Mouse (Mus musculus) WW6 (cell line): ENCODE measurements around the gene Cbfa2t3.

Experiments used
- DNase-seq: peaks from one replicate; pipeline ENCODE4 v3.0.0-alpha.2; 2013; ENCODE audit warnings: low read depth, low spot score

The Cbfa2t3 gene

DNA sequence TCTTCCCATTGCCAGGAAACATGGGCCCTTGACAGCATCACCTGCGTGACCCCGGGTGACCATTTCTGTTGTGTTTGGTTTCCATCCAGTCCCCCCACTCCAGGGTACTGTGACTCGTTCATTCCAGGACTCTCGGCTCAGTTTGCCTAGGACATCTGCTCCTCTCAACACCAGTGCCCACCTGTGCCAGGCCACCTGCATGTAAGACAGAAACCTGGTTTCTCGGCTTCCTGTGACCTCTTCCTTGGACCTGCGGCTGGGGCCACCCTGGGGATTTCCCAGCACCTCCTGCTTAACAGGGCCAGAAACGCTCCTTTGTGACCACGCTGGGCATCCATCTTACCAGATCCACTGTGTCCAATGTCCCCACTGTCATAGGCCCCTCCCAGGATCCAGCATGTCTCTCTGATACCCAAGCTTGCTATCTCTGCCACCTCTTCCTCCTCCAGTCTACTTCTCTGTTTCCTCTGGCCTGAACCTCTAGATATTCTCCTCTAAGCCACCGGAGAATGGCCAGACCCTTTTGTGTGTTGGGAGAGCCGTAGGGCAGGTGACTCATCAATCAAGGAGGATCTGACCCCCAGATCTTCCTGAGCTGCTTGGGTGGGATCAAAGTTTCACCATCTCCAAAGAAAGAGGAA, 19.1 kb upstream of the Cbfa2t3 start:
- DNase-seq, result no peak

DNA sequence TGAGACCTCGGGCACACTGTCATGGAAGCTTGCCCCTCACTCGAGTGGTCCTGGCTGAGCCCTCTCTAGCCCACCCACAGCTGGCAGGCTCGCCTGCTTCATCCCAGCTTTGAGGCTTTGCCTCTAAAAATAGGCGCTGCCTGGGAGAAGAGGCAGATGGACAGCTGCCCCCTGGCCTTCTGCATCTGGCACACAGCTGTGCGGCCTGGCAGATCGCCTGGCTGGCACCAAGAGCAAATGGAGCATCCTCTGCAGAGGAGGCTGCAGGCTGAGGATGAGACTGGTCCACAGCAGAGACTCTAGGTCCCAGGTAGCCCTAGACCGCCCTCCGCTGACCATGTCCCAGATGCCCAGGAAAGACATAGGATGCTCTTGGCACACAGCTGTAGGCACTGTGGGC, 17.7 kb upstream of the Cbfa2t3 start:
- no peak for DNase-seq

DNA sequence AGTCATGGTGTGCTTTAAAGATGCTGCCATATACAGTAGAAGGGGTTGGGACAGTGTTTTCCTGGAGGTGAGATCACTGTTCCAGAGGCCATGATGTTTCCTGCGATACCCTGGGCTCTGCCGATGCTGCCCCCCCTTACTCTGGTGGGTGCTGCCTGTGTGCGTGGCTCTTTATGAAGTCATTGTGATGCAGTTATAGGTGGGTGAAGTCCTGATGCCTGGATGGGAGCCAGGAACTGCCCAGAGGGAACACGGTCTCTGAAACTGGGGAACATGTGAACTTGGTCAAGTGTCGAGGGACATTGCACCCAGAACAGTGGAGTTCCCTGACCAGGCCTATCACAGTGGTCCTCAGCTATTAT, 14.2 kb upstream of the Cbfa2t3 start:
- no peak for DNase-seq

DNA sequence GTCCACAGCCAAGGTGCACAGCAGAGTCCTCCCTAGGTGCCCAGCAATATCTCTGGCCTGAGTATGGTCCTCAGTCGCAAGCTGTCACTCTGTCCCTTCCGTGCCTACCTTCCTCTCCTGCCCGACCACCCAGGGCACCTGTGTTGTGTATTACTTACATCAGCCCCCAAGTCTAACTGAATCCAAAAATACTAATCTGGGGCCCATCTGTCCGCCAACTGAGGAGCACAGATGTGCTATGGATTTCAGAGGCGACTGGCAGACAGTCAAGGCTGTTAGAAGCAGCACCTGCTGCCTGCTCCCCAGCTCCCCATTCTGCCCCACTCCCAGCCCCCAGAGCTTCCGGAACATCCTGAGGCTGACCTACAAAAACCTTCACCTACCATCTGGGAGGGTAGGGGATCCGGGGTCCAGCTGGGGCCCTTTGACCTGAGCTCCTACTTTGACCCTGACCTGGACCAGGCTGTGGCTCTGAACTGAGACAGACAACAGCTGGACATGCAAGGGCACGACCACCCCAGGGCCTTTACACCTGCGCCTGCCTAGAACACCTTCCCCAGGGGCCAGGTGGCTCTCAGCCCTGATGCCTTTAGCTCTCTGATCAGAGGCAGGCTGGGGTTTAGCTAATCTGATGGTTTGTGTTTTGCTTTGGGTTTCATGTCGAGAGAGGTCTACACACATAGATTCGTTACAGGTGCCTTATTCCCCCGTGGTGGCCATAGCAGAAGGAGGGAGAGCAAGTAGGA, 13.7 kb upstream of the Cbfa2t3 start:
- no peak for DNase-seq

DNA sequence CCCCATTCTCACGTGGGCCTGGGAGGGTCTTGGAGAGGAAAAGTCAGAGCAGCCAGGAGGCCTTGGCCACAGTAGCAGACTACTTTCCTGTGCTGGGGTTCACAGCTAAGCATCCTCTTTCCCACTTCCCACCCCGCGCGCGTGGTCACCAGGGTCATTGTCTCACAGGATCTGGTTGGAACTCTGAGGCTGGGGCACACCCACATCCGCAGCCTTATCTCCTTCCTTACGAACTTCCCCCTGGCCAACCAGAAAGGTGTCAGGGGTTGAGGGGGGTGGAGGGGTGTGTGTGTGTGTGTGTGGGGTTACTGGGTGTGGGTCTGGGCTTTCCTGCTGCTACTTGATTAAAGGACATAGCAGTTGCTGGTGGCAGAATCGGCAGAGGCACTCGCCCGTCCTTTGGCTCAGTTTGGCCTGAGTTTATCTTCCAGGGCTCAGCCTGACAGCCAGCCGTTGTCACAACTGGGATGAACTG, 13.0 kb upstream of the Cbfa2t3 start:
- DNase-seq, result no peak

DNA sequence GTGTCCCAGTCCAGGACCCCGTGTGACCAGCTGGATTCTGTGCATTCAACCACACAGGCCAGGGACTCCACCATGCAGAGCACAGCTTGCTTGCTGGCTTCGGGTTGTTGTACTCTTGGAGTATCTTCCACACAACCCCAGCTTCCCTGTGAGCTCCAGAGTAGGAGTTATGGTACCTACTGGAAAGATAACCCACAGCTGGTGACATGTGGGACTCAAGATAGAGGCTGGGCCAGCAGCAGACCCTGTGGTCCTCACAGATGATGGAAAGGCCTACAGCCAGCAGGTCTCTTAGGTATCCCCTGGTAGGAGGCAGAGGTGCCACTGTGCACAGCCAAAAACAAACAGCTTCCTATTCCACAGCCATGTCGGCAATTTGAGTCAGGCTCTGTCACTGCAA, 12.6 kb upstream of the Cbfa2t3 start:
- DNase-seq, result no peak

DNA sequence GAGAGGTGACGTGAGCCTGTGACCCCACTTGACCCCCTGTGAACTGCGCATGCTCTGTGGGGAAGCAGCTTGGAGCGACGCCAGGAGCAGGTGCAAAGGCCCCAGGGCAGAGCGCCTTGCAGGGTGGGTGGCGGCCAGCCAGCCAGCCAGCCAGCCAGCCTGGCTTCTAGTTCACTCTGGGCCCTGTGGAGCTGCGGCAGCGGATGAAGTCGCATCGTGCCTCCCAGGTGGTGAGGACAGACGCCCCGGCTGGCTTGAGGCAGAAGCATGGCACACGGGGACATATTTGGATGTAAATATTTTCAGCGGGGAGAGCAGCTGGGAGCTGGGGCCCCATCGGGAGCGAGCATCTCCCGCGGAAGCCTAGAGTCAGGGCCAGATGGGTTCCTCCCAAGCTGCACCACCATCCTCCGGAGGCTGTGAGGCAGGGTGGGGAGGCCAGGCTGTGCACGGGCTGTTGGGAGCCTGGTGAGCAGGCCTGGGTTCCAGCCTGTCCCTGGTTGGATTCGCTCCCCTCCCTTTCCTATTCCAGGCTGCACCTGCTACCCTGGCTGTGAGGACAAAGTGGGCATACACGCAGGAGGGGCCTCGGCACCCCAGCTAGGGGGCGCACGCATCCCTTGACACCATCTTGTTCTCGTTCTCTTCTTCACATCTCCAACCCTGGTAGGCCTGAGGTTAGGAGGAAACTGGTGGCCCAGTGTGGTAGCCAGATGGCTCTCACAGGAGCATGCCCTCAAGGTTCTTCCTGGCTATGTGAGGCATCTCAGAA, 10.6 kb upstream of the Cbfa2t3 start:
- DNase-seq, result no peak

DNA sequence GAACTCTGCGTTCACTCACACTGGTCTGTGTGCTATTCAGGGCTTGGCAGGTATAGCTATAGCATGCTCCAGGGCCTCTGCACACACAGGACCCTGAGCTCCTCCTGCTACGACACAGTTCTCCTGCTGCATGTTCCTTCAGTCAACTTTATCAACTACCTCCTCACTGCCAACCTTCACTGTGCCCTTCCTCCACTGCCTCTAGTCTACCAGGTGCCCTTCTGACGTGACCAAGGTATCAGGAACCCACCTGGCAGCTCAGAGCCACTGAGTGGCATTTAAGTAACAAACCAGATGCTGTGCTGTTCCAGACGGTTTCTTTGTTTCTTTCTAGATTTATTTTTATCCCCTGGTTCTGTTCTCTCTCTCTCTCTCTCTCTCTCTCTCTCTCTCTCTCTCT, 8.3 kb upstream of the Cbfa2t3 start:
- no peak for DNase-seq

DNA sequence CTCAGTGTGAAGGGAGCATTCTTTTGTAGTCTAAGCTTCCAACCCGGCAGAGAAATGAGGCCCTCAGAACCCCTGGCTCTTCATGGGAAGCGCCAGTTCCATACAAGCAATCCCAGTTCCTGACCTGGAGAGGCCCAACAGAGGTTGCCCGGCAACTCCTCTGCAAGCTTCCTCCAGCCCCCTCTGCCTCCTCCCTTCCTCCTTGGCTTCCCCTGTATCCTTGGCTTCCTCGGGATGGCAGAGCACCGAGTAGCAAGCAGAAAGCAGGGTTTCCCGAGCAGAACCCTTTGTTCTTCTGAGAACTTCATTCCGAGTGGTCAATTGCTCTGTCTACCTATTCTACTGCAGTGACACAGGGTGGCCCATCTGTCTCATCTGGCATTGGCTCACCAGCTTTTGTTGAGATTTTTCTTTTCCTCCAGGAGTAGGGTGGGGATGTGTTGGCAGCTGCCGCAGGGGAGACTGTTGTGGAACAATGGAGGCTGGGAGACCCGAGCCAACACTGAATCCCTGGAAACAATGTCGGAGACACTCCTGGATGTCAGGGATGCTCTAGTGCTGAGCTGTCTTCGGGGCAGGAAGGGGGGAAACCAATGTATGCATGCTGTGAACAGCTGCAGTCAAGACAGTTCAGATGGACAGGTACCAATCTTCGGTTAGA, 7.1 kb upstream of the Cbfa2t3 start:
- DNase-seq, result no peak

DNA sequence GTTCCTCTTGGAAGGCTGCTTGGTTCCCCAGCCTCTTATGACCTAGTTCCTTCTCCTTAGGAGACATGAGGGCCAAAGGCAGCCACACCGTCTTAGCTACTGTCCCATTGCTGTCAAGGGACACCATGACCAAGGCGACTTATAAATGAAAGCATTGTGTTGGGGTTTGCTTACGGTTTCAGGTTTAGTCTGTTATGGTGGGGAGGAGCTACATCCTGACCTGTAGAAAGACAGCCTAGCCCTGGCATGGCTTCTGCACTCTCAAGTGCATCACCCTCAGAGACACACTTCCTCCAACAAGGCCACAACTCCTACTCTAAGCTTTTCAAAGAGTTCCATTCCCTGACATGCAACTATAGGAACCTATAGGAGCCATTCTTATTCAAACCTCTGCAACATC, 5.7 kb upstream of the Cbfa2t3 start:
- DNase-seq, result no peak

DNA sequence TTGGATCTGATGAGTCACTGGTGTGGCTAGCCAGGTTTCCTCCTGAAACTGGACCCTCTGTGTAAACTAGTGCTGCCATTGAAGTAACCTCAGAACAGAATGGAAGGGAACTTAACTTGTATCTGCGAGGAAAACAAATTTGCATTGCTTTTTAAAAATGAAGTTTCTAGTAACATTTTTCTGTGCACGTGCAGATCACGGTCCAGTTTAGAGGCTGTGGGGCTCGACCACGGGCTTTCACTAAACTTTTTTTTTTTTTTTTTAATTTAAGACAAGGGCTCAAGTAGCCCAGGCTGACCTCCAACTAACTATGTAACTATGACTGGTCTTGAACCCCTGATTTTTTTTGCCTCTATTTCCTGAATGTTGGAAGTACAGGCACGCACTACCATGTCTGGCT, 4.0 kb upstream of the Cbfa2t3 start:
- DNase-seq, result no peak

DNA sequence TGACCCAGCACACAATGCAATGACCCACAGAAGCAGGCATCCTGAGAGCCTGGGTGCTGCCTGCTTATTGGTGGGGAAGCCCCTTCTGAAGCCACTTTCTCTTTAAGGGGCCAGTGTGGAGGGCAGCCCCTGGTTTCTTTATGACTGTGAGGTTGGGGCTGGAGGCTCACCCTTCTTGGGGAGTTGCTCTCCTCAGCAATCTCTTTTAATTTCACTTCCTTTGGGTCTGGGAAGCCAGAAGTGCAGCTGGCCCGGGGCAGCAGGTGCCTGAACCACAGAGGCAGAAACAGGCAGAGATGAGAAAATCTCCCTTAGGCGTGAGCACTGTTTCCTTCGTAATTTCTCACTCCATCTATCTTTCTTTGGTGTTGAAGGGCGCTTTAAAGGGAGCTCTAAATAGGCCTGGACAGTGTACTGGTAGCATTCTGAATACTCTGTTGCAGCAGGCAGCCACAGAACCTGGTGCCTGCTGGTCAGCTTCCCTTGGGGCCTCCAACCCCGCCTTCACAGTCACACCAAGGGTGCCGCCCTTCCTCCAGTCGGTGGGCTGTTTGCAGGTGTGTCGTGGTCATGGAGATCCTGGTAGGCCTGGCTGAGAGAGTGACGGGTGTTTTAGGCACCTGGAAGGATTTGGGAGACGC, 3.5 kb upstream of the Cbfa2t3 start:
- DNase-seq, result no peak

DNA sequence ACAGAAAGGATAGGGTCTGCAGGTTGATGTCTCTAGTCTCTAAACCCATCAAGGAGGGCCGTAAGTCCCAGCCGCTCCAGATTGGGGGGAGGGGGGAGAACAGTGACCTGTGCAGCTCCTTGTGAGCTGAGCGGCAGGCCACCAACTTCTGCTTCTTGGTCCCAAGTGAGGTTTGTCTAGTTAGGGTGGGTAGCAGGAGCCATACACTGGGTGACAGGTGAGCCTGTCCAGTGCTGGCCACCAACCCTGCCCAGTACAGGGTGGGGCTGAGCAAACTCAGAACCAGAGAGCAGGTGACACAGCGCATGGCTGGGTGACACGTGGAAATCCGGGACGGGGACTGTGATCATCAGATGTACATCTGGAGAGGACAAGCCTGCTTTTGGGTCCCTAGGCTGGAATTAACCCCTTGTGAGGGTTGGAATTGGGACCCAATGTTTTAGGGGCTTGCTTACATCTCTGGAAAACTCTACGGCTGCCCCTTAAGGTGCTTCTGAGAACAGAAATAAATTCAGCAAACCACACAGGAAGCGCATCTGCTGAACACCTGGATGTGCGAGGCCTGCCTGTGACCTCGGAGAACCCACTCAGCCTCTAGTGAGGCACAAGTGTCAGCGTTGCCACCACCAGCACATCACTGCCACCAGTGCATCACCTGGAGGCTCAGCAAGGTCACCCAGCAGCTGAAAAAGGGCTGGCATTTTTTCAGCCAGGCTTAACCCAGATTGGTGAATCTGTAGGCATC, 2.7 kb upstream of the Cbfa2t3 start:
- DNase-seq, result no peak

DNA sequence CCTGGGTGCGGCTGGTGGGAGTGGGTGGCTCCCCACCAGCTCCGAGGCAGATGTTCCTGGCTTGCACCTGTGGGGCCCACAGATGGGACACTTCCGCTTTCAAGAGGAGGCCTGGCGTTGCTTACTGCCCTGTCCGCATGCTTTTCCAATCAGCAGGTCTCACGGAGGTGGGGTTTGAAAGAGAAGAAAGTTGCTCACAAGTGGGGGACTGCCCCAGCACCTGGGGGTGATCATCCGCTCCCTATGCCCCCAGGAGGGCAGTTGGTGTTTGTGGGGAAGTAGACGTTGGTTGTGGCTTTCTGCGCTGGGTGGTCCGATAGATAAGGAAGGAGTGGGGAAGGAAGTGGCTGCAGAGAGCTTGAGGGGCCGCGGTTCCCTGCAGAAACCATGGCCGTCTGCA, 1.7 kb upstream of the Cbfa2t3 start:
- no peak for DNase-seq

DNA sequence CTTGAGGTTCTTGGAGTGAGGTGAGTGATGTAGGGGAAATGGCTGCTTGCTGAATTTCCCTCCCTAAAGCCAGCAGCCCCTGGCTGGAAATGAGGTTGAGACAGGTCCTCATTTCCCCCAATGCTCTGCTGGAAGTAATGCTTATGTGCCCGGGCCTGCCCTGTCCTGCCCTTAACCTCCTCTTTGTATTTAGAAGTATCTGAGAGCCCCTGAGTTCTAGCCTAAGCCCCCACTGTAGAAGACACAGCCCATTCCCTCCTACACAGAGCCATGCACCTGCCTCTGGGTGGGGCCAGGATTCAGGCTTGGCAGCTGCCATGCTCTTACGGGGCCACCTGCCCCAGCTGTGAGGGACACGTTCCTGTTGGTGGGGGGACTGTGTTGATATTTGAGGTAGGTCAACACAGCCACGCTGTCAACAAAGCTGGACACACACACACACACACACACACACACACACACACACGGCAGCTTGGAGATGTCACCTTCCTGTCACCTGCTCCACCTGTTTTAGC, 598 bp downstream of the Cbfa2t3 start:
- DNase-seq, result no peak

DNA sequence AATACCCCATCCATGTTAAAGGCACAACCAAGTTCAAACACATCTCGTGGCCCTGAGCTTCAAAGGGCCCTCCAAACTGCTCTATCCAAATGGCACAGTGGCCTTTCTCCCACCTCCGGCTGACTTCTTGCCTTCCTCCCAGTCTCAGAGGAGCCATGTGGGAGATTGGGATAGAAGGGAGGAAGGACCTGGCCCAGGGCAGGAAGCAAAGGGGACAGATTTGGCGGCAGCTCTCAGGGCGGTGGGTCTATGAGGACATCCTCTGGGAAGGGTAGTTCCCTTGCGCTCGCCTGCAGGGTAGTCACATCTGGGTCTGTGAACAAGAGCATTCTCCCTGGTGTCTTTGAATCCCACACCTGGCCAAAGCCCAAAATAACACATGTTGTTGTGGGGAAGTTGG, 1.3 kb downstream of the Cbfa2t3 start:
- no peak for DNase-seq

DNA sequence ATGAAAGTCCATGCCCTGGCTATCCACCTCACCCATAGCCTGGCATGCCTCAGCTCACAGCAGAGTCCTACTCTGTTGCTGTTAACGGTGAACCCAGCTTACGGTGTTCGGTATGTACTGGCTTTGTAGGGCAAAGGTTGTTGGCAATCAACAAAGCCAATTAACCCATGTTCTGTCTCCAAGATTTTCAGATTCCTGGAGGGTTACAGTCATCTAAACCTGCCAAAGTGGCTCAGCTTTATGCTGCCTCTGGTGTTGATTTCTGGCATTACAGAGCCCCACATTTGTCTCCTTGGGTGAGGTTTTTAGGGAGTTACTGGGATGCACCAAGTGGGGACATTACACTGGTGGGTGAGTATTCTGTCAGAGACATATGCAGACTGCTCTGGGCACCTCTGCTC, 1.7 kb downstream of the Cbfa2t3 start:
- DNase-seq, result no peak

DNA sequence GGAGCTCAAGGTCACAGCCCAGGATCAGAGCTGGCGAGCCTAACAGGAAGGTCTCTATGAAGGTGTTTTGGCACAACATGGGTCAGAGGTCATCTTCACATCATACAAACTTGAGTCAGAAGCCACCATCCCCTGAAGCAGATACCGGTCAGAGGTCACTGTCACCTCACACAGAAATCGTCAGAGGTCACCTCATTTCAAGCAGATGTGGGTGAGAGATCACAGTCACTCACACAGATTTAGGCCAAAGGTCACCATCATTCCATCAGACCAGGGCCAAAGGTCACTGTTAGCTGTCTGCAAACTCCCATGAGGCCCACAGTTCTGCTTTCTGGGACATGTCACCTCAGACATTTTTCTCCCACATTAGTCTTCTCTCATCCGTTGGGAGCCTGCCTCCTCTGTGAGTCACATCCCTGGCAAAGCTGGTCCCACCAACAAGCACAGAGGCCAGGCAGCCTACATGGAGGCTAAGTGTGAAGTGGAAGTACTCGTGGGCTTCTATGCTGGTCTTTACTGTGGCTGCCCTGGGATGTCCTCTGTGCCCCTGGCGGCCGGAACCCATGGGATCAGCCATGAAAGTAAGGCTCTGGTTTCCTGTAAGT, 3.4 kb downstream of the Cbfa2t3 start:
- no peak for DNase-seq

DNA sequence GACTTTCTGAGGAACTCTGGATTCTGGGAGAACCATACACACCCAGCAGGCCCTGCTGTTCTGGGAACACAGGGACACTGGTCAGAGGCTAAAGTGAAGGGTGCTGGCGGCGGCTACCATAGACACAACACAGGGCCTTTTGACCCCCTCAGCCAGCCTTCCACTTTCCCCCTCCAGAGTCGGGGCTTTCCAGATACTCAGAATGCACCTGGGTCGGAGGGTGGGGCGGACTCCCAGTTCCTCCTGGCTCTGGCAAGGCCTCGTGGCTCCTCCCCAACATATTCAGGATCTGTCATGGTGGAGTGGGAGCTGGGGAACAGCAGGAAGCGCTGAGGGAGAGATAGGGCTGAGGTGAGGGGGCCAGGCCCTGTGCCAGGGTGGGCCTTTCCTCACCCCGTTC, 6.8 kb downstream of the Cbfa2t3 start:
- DNase-seq, result no peak

DNA sequence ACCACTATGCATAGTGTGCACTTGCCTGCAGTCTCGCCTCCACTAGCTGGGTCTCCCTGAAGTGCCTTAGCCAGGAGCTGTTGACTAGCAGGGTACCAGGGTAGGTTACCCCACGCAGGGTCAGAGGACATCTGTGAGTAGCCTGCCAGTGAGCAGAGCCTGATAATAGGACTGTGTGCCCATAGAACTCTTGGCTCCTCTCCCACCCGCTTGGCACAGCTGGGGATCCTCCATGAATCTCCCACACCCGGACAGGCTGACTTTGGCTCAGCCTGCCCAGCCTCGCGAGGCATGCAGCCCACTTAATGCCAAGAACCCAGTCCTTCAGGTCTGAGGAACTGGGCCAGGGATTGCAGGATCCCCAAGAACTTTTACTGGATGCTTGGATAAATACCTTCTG, 7.9 kb downstream of the Cbfa2t3 start:
- DNase-seq, result no peak
